Mouse (Mus musculus): ENCODE results near the gene Prdm12. TPM values are rescaled to one million over a fixed set of nuclear protein-coding genes. Genes with fewer than 3 reads are reported as not detected.

The Prdm12 gene
- total RNA-seq (2015; ENCODE audit: low replicate concordance) (not detected in 2 replicates), total RNA-seq (2017; ENCODE audit: low replicate concordance) (not detected in 2 replicates)

DNA sequence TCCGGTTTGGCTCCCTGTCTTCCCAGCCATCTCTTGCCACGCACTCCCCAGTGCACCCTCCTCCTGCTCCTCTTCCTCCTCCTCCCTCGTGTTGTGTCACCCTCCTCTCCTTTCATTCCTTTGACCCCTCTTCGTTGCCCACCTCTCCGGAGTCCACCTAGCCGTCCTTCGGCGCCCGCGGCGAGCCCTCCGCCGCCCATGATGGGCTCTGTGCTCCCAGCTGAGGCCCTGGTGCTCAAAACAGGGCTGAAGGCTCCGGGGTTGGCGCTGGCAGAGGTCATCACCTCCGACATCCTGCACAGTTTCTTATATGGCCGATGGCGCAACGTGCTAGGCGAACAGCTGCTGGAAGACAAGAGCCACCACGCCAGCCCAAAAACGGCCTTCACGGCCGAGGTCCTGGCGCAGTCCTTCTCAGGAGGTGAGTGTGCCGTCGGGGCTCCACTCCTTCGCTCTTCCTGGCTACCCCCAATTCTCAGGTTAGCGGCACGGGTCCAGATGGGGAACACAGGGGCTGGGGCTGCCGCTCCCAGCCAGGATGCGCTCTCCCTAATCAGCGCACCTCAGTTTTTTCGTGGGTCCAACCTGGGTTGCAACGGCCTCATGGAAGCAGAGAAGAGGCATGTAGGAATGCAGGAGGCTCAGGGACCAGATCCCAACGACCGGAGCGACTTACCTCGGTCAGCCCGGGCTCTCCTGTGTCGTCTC lies at the start of gene Prdm12:
Prdm12 (plus strand) TSS at position 137 of the 708 bp plus-strand sequence.
- no peak for ATAC-seq (replicated peaks; ENCODE audit: low FRiP score, poor library complexity, severe bottlenecking)

DNA sequence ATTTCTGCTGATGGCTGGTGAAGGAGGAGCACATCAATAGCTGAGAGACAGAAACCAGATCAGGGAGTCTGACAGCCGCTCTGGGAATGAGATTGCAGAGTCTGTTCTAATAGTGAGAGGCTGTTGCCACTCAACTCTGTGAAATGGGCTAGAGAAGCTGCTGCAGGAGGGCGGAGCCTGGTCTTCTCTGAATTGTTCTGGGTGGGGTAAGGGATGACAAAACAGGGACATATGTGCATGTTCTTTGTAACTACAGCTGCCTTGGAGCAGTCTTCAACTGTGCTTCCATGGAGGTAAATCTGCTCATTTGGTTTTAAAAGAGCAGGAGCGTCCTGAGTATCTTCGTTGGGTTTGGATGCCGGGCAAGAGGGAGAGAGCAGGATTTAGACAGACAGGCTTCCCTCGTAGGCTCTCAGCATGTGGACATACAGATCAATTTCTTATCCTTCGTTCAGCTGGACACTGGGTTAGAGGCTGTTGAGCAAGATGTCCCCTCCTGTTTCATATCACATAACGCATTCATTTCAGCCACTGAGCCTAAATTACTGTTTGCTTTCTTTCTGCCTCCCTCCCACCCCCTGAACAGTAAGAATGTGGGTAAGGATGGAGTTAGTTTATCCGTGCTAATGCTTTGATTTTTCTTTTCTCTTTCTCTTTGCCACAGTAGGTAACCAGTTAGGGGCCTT lies 47.9 kb upstream of the Prdm12 start:
- no peak for ATAC-seq (replicated peaks; ENCODE audit: low FRiP score, poor library complexity, severe bottlenecking)

DNA sequence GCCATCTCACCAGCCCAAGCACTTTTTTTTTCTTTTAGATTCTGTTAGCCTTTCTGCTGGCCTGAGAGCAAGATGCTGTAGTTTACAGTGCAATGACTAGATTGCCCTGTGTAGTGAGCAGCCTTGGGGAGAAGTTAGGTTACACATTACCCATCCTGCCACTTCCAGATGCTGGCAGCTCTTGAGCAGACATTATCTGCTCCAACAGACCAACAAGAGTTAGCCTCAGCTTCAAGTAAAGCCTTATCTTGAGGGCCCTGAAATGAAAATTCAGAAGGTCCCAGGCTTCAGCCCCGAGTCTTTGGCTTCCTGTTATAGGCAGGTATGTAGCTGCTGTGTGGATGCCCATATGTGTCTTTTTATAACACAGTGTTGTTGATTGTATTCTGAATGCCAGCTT lies 32.3 kb upstream of the Prdm12 start:
- peak; percentile 80 for ATAC-seq (replicated peaks; ENCODE audit: low FRiP score, poor library complexity, severe bottlenecking)

DNA sequence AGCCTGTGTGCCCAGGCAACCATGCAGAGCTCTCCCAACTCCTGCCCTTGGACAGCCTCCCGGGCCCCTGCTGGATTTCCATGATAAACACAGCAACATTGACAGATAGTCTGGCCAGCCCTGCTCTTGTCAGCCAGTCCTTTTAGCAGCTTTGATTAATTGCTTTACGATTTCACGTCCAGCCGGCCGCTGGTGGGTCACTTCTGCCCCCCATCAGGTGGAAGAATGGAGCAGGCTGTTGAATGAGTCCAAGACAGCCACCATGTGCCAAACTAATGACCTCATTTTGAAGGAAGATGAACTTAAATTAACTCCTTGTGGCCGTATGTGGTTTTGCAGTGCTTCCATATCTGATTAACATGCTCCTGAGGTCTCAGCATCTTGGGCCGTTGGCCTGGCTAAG lies 30.0 kb upstream of the Prdm12 start:
- ATAC-seq (replicated peaks; ENCODE audit: low FRiP score, poor library complexity, severe bottlenecking) = no peak

GRCm38 (mm10) chr2:31610922-31611321 lies 28.9 kb upstream of the Prdm12 start:
- ATAC-seq (replicated peaks; ENCODE audit: low FRiP score, poor library complexity, severe bottlenecking) = no peak

- no peak for ATAC-seq (replicated peaks; ENCODE audit: low FRiP score, poor library complexity, severe bottlenecking)
Measured at GRCm38 (mm10) chr2:31611400-31611799, 28.4 kb upstream of the Prdm12 start.

GRCm38 (mm10) chr2:31612627-31613026 lies 27.2 kb upstream of the Prdm12 start:
- no peak for ATAC-seq (replicated peaks; ENCODE audit: low FRiP score, poor library complexity, severe bottlenecking)

DNA sequence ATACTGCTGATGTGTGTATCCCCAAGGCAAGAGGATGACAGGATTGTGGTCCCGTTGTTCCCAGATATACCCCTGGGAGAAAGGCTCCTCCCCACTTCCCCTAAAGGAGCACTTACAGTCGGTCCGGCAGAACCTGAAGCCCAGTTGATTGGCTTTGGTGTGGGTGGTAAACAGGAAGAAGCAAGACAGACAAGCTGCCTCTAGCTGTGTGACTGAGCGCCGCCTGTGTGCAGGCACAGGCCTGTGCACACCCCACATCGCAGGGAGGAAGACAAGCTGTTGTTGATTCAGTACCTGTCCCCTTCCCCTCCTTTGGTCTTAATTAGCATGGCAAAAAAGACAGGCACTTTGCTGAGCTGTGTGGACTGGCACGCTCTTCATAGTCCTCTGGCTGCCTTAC lies 26.1 kb upstream of the Prdm12 start:
- 0 out of 2 replicates have a peak, but pooled peaks have one; percentile 7 for ATAC-seq (replicated peaks; ENCODE audit: low FRiP score, poor library complexity, severe bottlenecking)

GRCm38 (mm10) chr2:31618484-31619161 lies 21.2 kb upstream of the Prdm12 start:
- ATAC-seq (replicated peaks; ENCODE audit: low FRiP score, poor library complexity, severe bottlenecking) = no peak

- ATAC-seq (replicated peaks; ENCODE audit: low FRiP score, poor library complexity, severe bottlenecking) = no peak
Measured at GRCm38 (mm10) chr2:31619208-31619607, 20.6 kb upstream of the Prdm12 start.

GRCm38 (mm10) chr2:31633531-31633930 lies 6.3 kb upstream of the Prdm12 start:
- no peak for ATAC-seq (replicated peaks; ENCODE audit: low FRiP score, poor library complexity, severe bottlenecking)

- ATAC-seq (replicated peaks; ENCODE audit: low FRiP score, poor library complexity, severe bottlenecking) = no peak
Measured at GRCm38 (mm10) chr2:31635281-31636137, 4.3 kb upstream of the Prdm12 start.

GRCm38 (mm10) chr2:31636138-31636741 lies 3.6 kb upstream of the Prdm12 start:
- no peak for ATAC-seq (replicated peaks; ENCODE audit: low FRiP score, poor library complexity, severe bottlenecking)

DNA sequence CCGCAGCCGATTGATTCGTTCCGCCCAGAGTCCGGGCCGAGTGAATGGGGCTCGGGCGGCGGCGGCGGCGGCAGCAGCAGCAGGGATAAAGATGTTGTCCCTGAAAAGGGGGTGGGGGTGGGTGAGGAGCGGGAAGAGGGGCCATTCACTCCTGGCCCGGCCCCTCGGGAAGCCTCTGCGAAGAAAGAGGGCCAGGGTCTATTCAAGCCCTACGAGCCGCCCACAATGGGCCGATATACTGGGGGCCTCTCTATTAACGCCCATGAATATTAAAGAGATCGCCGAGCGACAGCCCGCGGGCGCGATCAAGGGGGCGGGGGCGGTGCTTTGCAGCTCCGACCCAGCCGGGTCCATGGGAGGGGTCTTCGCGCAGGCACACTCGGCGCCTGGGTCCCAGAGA lies 3.1 kb upstream of the Prdm12 start:
- no peak for ATAC-seq (replicated peaks; ENCODE audit: low FRiP score, poor library complexity, severe bottlenecking)

- no peak for ATAC-seq (replicated peaks; ENCODE audit: low FRiP score, poor library complexity, severe bottlenecking)
Measured at GRCm38 (mm10) chr2:31637311-31637710, 2.5 kb upstream of the Prdm12 start.

- 0 out of 2 replicates have a peak, but pooled peaks have one; percentile 37 for ATAC-seq (replicated peaks; ENCODE audit: low FRiP score, poor library complexity, severe bottlenecking)
Measured at GRCm38 (mm10) chr2:31637807-31638206, 2.0 kb upstream of the Prdm12 start.

- ATAC-seq (replicated peaks; ENCODE audit: low FRiP score, poor library complexity, severe bottlenecking) = no peak
Measured at GRCm38 (mm10) chr2:31638581-31639465, 1.0 kb upstream of the Prdm12 start.

DNA sequence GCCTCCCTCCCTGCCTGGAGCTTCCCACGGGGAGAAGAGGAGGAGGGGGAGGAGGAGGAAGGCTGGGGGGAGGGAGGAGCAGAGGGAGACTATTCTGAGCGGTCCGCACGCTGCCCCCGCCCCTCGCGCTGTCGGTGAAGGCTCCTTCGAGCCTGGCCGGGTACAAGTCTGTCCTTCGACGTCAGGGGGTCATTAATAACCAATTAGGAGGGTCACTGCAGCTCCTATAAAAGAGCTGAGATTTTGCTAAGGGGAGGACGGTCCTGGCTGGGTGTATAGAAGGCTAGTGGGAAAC lies 424 bp upstream of the Prdm12 start:
- no peak for ATAC-seq (replicated peaks; ENCODE audit: low FRiP score, poor library complexity, severe bottlenecking)

Measured in erythroblast, adult 5-6 weeks (primary cell).